Mouse (Mus musculus) liver, embryonic 16.5 days (tissue): ENCODE data around the gene Hmgxb4. TPM values are rescaled to one million over a fixed set of nuclear protein-coding genes. Genes with fewer than 3 reads are reported as not detected.

Experiments
- ATAC-seq: fragments of 200-750 bp; cut with Nextera tagmentation; 2 replicates; pipeline ENCODE4 v1.8.0; 2017; ENCODE audit warnings: low read depth, mild to moderate bottlenecking, moderate number of reproducible peaks, moderate library complexity
- H3K27ac ChIP-seq: fragments of 300-500 bp; sonication (generic); 2 replicates; pipeline ENCODE4 v1.5.1; 2014; ENCODE audit warnings: mild to moderate bottlenecking, low read length
- H3K27me3 ChIP-seq: fragments of 300-500 bp; sonication (generic); 2 replicates; pipeline ENCODE4 v1.6.1; 2014; ENCODE audit warnings: low read depth, low read length, mixed read lengths; ENCODE audit not compliant: control insufficient read depth, insufficient read depth
- H3K36me3 ChIP-seq: fragments of 300-500 bp; sonication (generic); 2 replicates; pipeline ENCODE4 v1.6.1; 2014; ENCODE audit warnings: mild to moderate bottlenecking; ENCODE audit not compliant: control insufficient read depth, insufficient read depth
- H3K4me1 ChIP-seq: fragments of 300-500 bp; sonication (generic); 2 replicates; pipeline ENCODE4 v1.6.1; 2014; ENCODE audit warnings: low read depth, low read length, mixed read lengths; ENCODE audit not compliant: control insufficient read depth
- H3K4me2 ChIP-seq: fragments of 300-500 bp; sonication (generic); 2 replicates; pipeline ENCODE4 v1.6.1; 2014; ENCODE audit warnings: low read depth, low read length, mixed read lengths
- H3K4me3 ChIP-seq: fragments of 300-500 bp; sonication (generic); 2 replicates; pipeline ENCODE4 v1.5.1; 2014; ENCODE audit warnings: low read depth, mild to moderate bottlenecking, low read length
- H3K9ac ChIP-seq: fragments of 300-500 bp; sonication (generic); 2 replicates; pipeline ENCODE4 v1.6.1; 2014; ENCODE audit warnings: low read depth, low read length
- H3K9me3 ChIP-seq: fragments of 300-500 bp; sonication (generic); replicated peaks from 2 replicates; pipeline ENCODE4 v1.6.1; 2016; ENCODE audit warnings: low read length; ENCODE audit not compliant: control insufficient read depth
- WGBS: fragments of 180-500 bp; shearing (Covaris S2); extraction: QIAGEN DNeasy Blood & Tissue Kit; methylation state at CpG from one replicate; pipeline ENCODE4 v1.1.7; 2014; ENCODE audit not compliant: insufficient replicate concordance; 5-methylcytosine and 5-hydroxymethylcytosine counted together
- polyA plus RNA-seq: library from polyadenylated mRNA; unstranded; fragments of >200 nt; fragmentation: Nextera tagmentation; extraction: Ambion mirVana; gene quantifications from 2 replicates; pipeline ENCODE4 v1.2.1, GENCODE M21; 2015

Gene Hmgxb4
- polyA plus RNA-seq, 1 experiment from 2014 or later, result 8.7 TPM

- Histone ChIP-seq H3K27ac (no peak overlapping the region), H3K4me3 (no peak overlapping the region), H3K4me2 (no peak overlapping the region), H3K9me3 (no peaks in the 10 kb centered on the region), H3K36me3 (no peaks in the 10 kb centered on the region; the same call in 1 of the 2 replicates), H3K9ac (no peak overlapping the region), H3K4me1 (peaks cover 16% of the 10 kb centered on the region), H3K27me3 (no peaks in the 10 kb centered on the region)
- no peak for ATAC-seq
- WGBS, result 62% methylated on average over 2 of the region's 2 CpGs
Observed at GRCm38 (mm10) chr8:75013557-75013956, 20.4 kb downstream of the Hmgxb4 start.

- H3K27ac ChIP-seq, result no peak overlapping the region
- peaks cover 16% of the 10 kb centered on the region for H3K4me1 ChIP-seq
- no peak overlapping the region for H3K9ac ChIP-seq
- no peak overlapping the region for H3K4me3 ChIP-seq
- ATAC-seq, result no peak
- H3K4me2 ChIP-seq, result no peak overlapping the region
- H3K9me3 ChIP-seq, result no peaks in the 10 kb centered on the region
- H3K36me3 ChIP-seq, result no peaks in the 10 kb centered on the region; the same call in 1 of the 2 replicates
- 51% methylated on average over 3 of the region's 3 CpGs for WGBS
- H3K27me3 ChIP-seq, result no peaks in the 10 kb centered on the region
Observed at GRCm38 (mm10) chr8:75013964-75014363, 20.8 kb downstream of the Hmgxb4 start.

- Histone ChIP-seq H3K27me3 (no peaks in the 10 kb centered on the region), H3K4me3 (no peak overlapping the region), H3K9me3 (no peaks in the 10 kb centered on the region), H3K4me1 (peaks cover 16% of the 10 kb centered on the region), H3K9ac (no peak overlapping the region), H3K36me3 (no peaks in the 10 kb centered on the region), H3K27ac (peak overlapping the region; percentile 42; the same call in 1 of the 2 replicates), H3K4me2 (no peak overlapping the region)
- 42% methylated on average over 2 of the region's 2 CpGs for WGBS
- ATAC-seq, result peak; percentile 72
Observed at GRCm38 (mm10) chr8:75015981-75016380, 22.8 kb downstream of the Hmgxb4 start.

- Histone ChIP-seq H3K27ac (peak overlapping the region; percentile 42; the same call in 1 of the 2 replicates), H3K4me3 (no peak overlapping the region), H3K9me3 (no peaks in the 10 kb centered on the region), H3K4me1 (peaks cover 16% of the 10 kb centered on the region), H3K9ac (no peak overlapping the region), H3K4me2 (no peak overlapping the region), H3K27me3 (no peaks in the 10 kb centered on the region), H3K36me3 (peaks cover 2% of the 10 kb centered on the region)
- 41% methylated on average over 1 of the region's 1 CpGs for WGBS
- ATAC-seq, result no peak
Observed at GRCm38 (mm10) chr8:75016422-75016821, 23.3 kb downstream of the Hmgxb4 start.

GRCm38 (mm10) chr8:75018274-75018972 lies 25.3 kb downstream of the Hmgxb4 start:
- peak; percentile 21; the same call in 1 of the 2 replicates for ATAC-seq
- peaks cover 22% of the 10 kb centered on the region for H3K36me3 ChIP-seq
- whole genome bisulfite sequencing, result 61% methylated on average over 5 of the region's 5 CpGs

GRCm38 (mm10) chr8:75023660-75024316 lies 30.6 kb downstream of the Hmgxb4 start:
- no peak for ATAC-seq
- Histone ChIP-seq H3K36me3 (peaks cover 42% of the 10 kb centered on the region), H3K9ac (no peak overlapping the region), H3K27me3 (no peaks in the 10 kb centered on the region), H3K4me2 (no peak overlapping the region), H3K4me1 (no peaks in the 10 kb centered on the region), H3K4me3 (no peak overlapping the region), H3K27ac (no peak overlapping the region), H3K9me3 (no peaks in the 10 kb centered on the region)
- WGBS, result 72% methylated on average over 3 of the region's 3 CpGs

More at GRCm38 (mm10) chr8:75018274-75018972, 25.3 kb downstream of the Hmgxb4 start:
- H3K4me2 ChIP-seq, result no peak overlapping the region
- peaks cover 16% of the 10 kb centered on the region for H3K4me1 ChIP-seq
- no peaks in the 10 kb centered on the region for H3K9me3 ChIP-seq
- no peaks in the 10 kb centered on the region for H3K27me3 ChIP-seq
- H3K4me3 ChIP-seq, result no peak overlapping the region
- H3K27ac ChIP-seq, result no peak overlapping the region
- H3K9ac ChIP-seq, result no peak overlapping the region

- no peak for ATAC-seq
- no peaks in the 10 kb centered on the region for H3K9me3 ChIP-seq
- 84% methylated on average over 4 of the region's 4 CpGs for WGBS
Observed at GRCm38 (mm10) chr8:75025809-75026208, 32.7 kb downstream of the Hmgxb4 start.

GRCm38 (mm10) chr8:75030453-75031024 lies 37.4 kb downstream of the Hmgxb4 start:
- no peak for ATAC-seq
- 88% methylated on average over 3 of the region's 3 CpGs for WGBS
- Histone ChIP-seq H3K4me1 (peaks cover 14% of the 10 kb centered on the region), H3K27me3 (no peaks in the 10 kb centered on the region), H3K4me3 (no peak overlapping the region), H3K9me3 (no peaks in the 10 kb centered on the region), H3K9ac (no peak overlapping the region), H3K27ac (no peak overlapping the region), H3K36me3 (peaks cover 16% of the 10 kb centered on the region), H3K4me2 (no peak overlapping the region)

More at GRCm38 (mm10) chr8:75025809-75026208, 32.7 kb downstream of the Hmgxb4 start:
- Histone ChIP-seq H3K27me3 (no peaks in the 10 kb centered on the region), H3K36me3 (peaks cover 50% of the 10 kb centered on the region), H3K9ac (no peak overlapping the region), H3K27ac (no peak overlapping the region), H3K4me3 (no peak overlapping the region), H3K4me2 (no peak overlapping the region), H3K4me1 (no peaks in the 10 kb centered on the region)

GRCm38 (mm10) chr8:75032961-75033360 lies 39.8 kb downstream of the Hmgxb4 start:
- Histone ChIP-seq H3K4me1 (peaks cover 14% of the 10 kb centered on the region), H3K4me2 (peak overlapping the region; percentile 99), H3K36me3 (peaks cover 11% of the 10 kb centered on the region), H3K4me3 (peak overlapping the region; percentile 83), H3K9ac (peak overlapping the region; percentile 34), H3K27me3 (no peaks in the 10 kb centered on the region), H3K9me3 (no peaks in the 10 kb centered on the region), H3K27ac (0 out of 2 replicates have a peak overlapping the region, but pooled peaks have one; percentile 37)
- 61% methylated on average over 5 of the region's 5 CpGs for WGBS
- ATAC-seq, result no peak
